Mouse (Mus musculus): Measurements from ENCODE around the gene Gucd1.

GRCm38 (mm10) chr10:75355341-75355740, 162.4 kb downstream of the Gucd1 start:
- TF ChIP-seq CTCF (IDR thresholded peaks at IDR 0.05; ENCODE audit: low read depth, low read length) (no peak), POLR2A (IDR thresholded peaks at IDR 0.05; ENCODE audit: extremely low read depth, insufficient read depth, low read length) (no peak)

Measured in liver, adult 2 months (tissue).